Mouse (Mus musculus) megakaryocyte progenitor cell, adult 5-6 weeks (primary cell): ENCODE measurements around the gene Slc2a4. TPM values are rescaled to one million over a fixed set of nuclear protein-coding genes. Genes with fewer than 3 reads are reported as not detected.
"Not testable (repeated sequence)": the region's sequence is repeated elsewhere in the genome, so short reads cannot be mapped to it uniquely, and the experiment has no call there.

Experiments used
- ATAC-seq: replicated peaks from 2 replicates; pipeline ENCODE4 v1.8.0; 2016; ENCODE audit warnings: mild to moderate bottlenecking, moderate TSS enrichment, inconsistent platforms; ENCODE audit not compliant: poor library complexity
- total RNA-seq, 2 experiments: library from RNA; stranded (forward) in 1 of 2; stranded (reverse) in 1 of 2; fragments of 157-497, 149-512 nt in 1 of 2; fragments of 200-1000 nt in 1 of 2; gene quantifications; 2 replicates each; pipeline versions ENCODE4 v1.2.3 to v1.2.4; 2015 to 2017

Gene Slc2a4
- total RNA-seq, 2 experiments from 2014 or later = not detected

- peak; percentile 73 for ATAC-seq
Observed at GRCm38 (mm10) chr11:69921114-69922011, 26.6 kb downstream of the Slc2a4 start, which contains the start of gene Eif5a. Gene Eif5a, minus strand, starts transcription at chr11:69921958.

- no peak for ATAC-seq
Observed at GRCm38 (mm10) chr11:69920266-69921031, 27.5 kb downstream of the Slc2a4 start.

DNA sequence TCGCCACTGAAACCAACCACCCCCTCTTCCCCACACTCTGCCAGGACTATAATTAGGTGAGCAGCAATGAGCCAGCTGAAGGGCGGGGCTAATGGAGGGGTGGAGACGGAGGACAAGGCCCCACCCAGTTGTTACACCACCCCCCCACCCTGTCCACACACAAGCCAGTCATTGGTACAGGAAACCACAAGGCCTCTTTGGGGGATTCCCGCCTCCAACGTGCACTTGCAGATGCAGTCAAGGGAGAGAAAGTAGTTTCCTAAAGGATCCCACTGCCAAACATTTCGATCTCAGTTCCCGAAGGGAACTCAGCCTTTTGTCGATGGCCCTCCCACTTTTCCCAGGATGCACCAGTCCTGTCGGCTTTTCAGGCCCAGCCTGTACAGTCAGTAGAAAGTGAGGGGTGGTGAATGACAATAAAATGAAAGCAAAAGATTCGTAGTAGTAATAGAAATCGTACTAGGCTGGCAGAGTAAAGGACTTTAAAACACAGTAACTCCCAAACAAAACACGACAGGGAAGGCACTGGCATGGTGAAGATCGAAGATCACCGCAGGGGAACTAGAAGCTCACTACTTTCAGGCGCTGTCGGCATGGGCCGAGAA lies 28.2 kb downstream of the Slc2a4 start:
- peak; percentile 42 for ATAC-seq

DNA sequence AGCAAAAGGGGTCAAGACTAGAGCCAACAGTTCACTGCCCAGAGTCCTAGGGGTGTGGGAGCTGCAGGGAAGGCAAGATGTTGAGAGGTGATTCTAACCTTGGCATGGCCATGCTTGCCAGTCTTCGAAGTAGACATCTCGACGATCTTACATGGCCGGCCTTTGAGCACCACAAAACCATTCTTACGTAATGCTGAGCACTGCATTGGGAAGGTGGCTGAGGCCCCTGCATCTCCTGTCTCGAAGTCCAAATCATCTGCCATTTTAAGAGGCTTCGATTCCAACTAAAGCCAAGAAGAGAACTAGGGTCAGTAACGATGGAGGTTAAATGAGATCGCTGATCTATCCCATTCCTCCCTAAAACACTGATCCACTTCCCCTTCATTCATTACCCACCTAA lies 28.9 kb downstream of the Slc2a4 start:
- no peak for ATAC-seq

- no peak for ATAC-seq
Observed at GRCm38 (mm10) chr11:69918118-69918517, 29.9 kb downstream of the Slc2a4 start.

- ATAC-seq = no peak
Observed at GRCm38 (mm10) chr11:69917379-69917948, 30.5 kb downstream of the Slc2a4 start.

- ATAC-seq = not testable (repeated sequence)
Observed at GRCm38 (mm10) chr11:69916652-69917378, 31.2 kb downstream of the Slc2a4 start.

GRCm38 (mm10) chr11:69915667-69916627 lies 32.0 kb downstream of the Slc2a4 start:
- ATAC-seq = peak; percentile 35

- no peak for ATAC-seq
Observed at GRCm38 (mm10) chr11:69914917-69915430, 33.0 kb downstream of the Slc2a4 start.

DNA sequence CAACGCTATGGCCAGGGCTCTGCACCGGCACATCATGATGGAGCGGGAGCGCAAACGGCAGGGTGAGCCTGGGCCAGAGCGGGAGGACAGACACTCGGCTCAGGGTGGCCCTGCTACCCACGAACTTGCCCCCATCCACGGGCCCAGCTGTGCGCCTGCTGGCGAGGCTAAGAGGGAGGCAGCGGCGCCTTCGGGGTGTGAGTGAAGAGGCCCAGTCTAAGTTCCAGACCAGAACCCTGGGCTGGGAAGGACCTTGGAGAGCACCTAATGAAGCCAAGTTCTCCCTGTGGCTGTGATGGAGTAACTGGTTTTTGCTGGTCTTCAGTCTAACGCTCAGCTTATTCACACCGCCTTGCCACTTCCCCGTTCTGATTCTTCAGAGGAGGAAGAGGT lies 33.6 kb downstream of the Slc2a4 start:
- peak; percentile 30 for ATAC-seq

DNA sequence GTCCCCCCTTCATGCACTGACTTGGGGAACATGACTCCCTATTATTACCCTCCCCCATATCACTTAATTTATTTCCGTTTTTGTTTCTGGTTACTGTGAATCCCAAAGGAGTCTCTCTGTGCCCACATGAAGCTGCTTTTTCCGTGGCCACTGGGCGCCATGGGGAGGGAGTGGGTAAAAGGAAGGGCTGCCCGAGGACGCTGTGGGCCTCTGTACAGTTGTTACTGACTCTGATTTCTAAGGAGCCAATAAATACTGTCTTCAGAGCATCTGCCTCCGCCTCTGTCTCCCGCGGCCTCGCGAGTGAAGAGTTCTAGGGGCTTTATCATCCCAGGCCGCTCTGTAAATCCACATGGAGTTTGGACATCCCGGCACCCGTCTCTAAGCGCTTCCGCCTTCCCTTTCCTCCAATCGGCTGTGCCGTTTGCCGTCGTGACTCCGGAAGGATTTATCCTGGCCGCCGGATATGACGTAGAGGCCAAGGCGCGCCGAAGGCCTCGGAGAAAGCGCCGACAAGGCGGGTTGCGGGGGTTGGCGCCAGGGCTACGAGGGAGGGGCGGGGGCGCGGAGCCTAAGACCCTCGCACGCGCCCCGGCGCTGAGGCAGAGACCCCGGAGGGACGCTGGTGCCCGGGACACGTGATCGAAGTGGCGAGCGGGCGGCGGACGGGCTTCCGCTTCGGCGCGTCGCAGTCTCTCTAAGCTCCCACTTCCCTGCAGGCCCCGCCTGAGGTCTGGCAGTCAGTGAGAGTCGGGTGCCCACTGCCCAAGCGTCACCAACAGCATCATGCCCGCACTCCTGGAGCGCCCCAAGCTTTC lies 34.2 kb downstream of the Slc2a4 start, which contains the start of gene Gps2:
TSS of gene Gps2 (plus strand) at position 335 of the 818 bp plus-strand sequence.
- peak; percentile 80 for ATAC-seq

DNA sequence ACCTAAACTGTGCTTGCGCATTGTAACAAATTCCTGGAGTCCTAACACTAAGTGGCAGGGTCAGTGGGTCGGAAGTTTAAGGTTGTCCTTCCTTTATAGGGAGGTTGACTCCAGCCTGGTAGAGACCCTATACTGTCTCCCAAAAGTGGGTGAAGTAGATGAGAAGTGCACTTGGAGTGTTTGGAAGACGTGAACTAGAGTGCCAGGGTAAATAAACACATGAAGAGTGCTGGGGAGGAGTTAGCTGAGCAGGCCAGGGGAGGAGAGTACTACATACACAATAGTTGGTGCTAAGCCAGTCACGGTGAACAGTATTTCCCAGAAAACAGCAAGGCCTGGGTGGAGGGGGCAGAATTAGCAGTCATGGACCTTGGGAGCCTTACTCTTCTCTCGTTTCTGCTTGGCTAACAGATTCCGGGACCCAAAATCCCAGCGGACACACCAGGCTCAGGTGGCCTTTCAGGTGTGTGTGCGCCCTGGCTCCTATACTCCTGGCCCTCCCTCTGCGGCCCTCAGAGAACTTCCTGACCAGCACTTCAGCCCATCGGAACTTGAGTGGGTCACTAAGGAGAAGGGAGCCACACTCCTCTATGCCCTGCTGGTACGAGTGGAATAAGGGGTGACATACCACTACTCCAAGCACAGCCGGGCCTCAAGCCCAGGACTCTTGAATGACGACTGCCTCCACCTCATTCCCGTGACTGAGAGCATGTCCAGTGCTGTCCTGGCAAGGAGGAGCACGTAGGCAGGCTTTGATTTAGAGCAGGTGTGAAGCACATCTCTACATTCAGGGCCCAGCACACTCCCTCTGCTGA lies 35.1 kb downstream of the Slc2a4 start:
- no peak for ATAC-seq

GRCm38 (mm10) chr11:69911701-69912100 lies 36.3 kb downstream of the Slc2a4 start:
- no peak for ATAC-seq

GRCm38 (mm10) chr11:69910781-69911560 lies 37.0 kb downstream of the Slc2a4 start:
- ATAC-seq = no peak

DNA sequence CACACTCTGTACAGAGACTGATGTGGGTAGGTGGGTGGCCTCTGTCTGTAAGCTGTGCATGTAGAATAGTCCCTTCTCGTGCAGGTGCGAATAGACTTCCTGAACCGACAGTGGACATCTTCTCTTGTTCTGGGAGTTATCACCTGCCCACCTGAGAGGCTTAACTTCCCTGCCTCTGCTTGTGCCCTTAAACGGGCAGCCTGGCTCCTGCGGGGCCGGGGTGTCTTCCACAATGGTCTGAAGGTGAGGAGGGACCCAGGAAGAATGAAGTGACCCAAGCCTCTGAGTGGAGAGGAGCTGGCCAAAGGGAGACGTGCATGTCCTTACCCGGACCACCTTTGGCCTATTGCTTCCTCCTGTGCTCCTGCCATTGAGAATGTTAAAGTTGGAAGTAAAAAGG lies 37.8 kb downstream of the Slc2a4 start:
- ATAC-seq = no peak

- no peak for ATAC-seq
Observed at GRCm38 (mm10) chr11:69909174-69909573, 38.8 kb downstream of the Slc2a4 start.
